Mouse (Mus musculus): ENCODE results near the gene Dlec1. TPM values are rescaled to one million over a fixed set of nuclear protein-coding genes. Genes with fewer than 3 reads are reported as not detected.

Gene Dlec1
- polyA plus RNA-seq, 1 experiment from 2014 or later: 0.55 TPM

- WGBS: 80% methylated on average over 18 of the region's 18 CpGs
- Histone ChIP-seq H3K4me3 (ENCODE audit: control insufficient read depth in 1 of 2, insufficient read depth in 1 of 2, low read depth in 1 of 2, low read length in 2 of 2) (no peak overlapping the region), H3K9ac (ENCODE audit: low read length) (no peak overlapping the region), H3K4me2 (ENCODE audit: low read length) (no peak overlapping the region), H3K27ac (replicated peaks in 1 of 2; ENCODE audit: control insufficient read depth in 1 of 2, insufficient read depth in 1 of 2, low read depth in 2 of 2, low read length in 2 of 2) (no peak overlapping the region), H3K9me3 (ENCODE audit: control insufficient read depth, low read length) (no peaks in the 10 kb centered on the region), H3K27me3 (ENCODE audit: control insufficient read depth, insufficient read depth, low read length) (no peaks in the 10 kb centered on the region), H3K36me3 (ENCODE audit: control insufficient read depth, insufficient read depth, low read length) (no peaks in the 10 kb centered on the region), H3K4me1 (ENCODE audit: control insufficient read depth in 2 of 2, insufficient read depth in 2 of 2, low read length in 2 of 2) (no peaks in the 10 kb centered on the region)
- no peak for ATAC-seq (ENCODE audit: insufficient number of reproducible peaks, insufficient read depth, low FRiP score, low read depth)
Measured at GRCm38 (mm10) chr9:119122596-119123369, 20.5 kb downstream of the Dlec1 start.

GRCm38 (mm10) chr9:119128436-119129181 is 26.3 kb downstream of the Dlec1 start:
- Histone ChIP-seq H3K9me3 (ENCODE audit: control insufficient read depth, low read length) (no peaks in the 10 kb centered on the region), H3K4me2 (ENCODE audit: low read length) (no peak overlapping the region), H3K4me3 (ENCODE audit: control insufficient read depth in 1 of 2, insufficient read depth in 1 of 2, low read depth in 1 of 2, low read length in 2 of 2) (no peak overlapping the region), H3K4me1 (ENCODE audit: control insufficient read depth in 2 of 2, insufficient read depth in 2 of 2, low read length in 2 of 2) (no peaks in the 10 kb centered on the region), H3K36me3 (ENCODE audit: control insufficient read depth, insufficient read depth, low read length) (no peaks in the 10 kb centered on the region), H3K27ac (replicated peaks in 1 of 2; ENCODE audit: control insufficient read depth in 1 of 2, insufficient read depth in 1 of 2, low read depth in 2 of 2, low read length in 2 of 2) (no peak overlapping the region), H3K27me3 (ENCODE audit: control insufficient read depth, insufficient read depth, low read length) (no peaks in the 10 kb centered on the region), H3K9ac (ENCODE audit: low read length) (no peak overlapping the region)
- ATAC-seq (ENCODE audit: insufficient number of reproducible peaks, insufficient read depth, low FRiP score, low read depth): no peak
- WGBS: 75% methylated on average over 12 of the region's 12 CpGs

GRCm38 (mm10) chr9:119130692-119131091 is 28.4 kb downstream of the Dlec1 start:
- WGBS: 56% methylated on average over 5 of the region's 5 CpGs
- H3K9me3 ChIP-seq (ENCODE audit: control insufficient read depth, low read length): no peaks in the 10 kb centered on the region
- H3K27me3 ChIP-seq (ENCODE audit: control insufficient read depth, insufficient read depth, low read length): no peaks in the 10 kb centered on the region
- H3K36me3 ChIP-seq (ENCODE audit: control insufficient read depth, insufficient read depth, low read length): no peaks in the 10 kb centered on the region
- no peak overlapping the region for H3K4me2 ChIP-seq (ENCODE audit: low read length)
- H3K9ac ChIP-seq (ENCODE audit: low read length): no peak overlapping the region
- no peak overlapping the region for H3K27ac ChIP-seq (replicated peaks in 1 of 2; ENCODE audit: control insufficient read depth in 1 of 2, insufficient read depth in 1 of 2, low read depth in 2 of 2, low read length in 2 of 2)
- H3K4me3 ChIP-seq (ENCODE audit: control insufficient read depth in 1 of 2, insufficient read depth in 1 of 2, low read depth in 1 of 2, low read length in 2 of 2): no peak overlapping the region
- no peaks in the 10 kb centered on the region for H3K4me1 ChIP-seq (ENCODE audit: control insufficient read depth in 2 of 2, insufficient read depth in 2 of 2, low read length in 2 of 2)
- ATAC-seq (ENCODE audit: insufficient number of reproducible peaks, insufficient read depth, low FRiP score, low read depth): no peak

- no peak for ATAC-seq (ENCODE audit: insufficient number of reproducible peaks, insufficient read depth, low FRiP score, low read depth)
Measured at GRCm38 (mm10) chr9:119138836-119139235, 36.6 kb downstream of the Dlec1 start.

GRCm38 (mm10) chr9:119142066-119142465 is 39.8 kb downstream of the Dlec1 start:
- ATAC-seq (ENCODE audit: insufficient number of reproducible peaks, insufficient read depth, low FRiP score, low read depth): no peak
- H3K9me3 ChIP-seq (ENCODE audit: control insufficient read depth, low read length): no peaks in the 10 kb centered on the region
- no peaks in the 10 kb centered on the region for H3K27me3 ChIP-seq (ENCODE audit: control insufficient read depth, insufficient read depth, low read length)
- no peak overlapping the region for H3K9ac ChIP-seq (ENCODE audit: low read length)
- peaks cover 0 to 6% of the 10 kb centered on the region in 2 experiments; a peak in 1 of 4 replicates for H3K4me1 ChIP-seq (ENCODE audit: control insufficient read depth in 2 of 2, insufficient read depth in 2 of 2, low read length in 2 of 2)
- no peaks in the 10 kb centered on the region for H3K36me3 ChIP-seq (ENCODE audit: control insufficient read depth, insufficient read depth, low read length)
- no peak overlapping the region for H3K4me3 ChIP-seq (ENCODE audit: control insufficient read depth in 1 of 2, insufficient read depth in 1 of 2, low read depth in 1 of 2, low read length in 2 of 2)
- no peak overlapping the region for H3K4me2 ChIP-seq (ENCODE audit: low read length)
- 60% methylated on average over 5 of the region's 5 CpGs for WGBS
- no peak overlapping the region for H3K27ac ChIP-seq (replicated peaks in 1 of 2; ENCODE audit: control insufficient read depth in 1 of 2, insufficient read depth in 1 of 2, low read depth in 2 of 2, low read length in 2 of 2)

More at GRCm38 (mm10) chr9:119138836-119139235, 36.6 kb downstream of the Dlec1 start:
- Histone ChIP-seq H3K36me3 (ENCODE audit: control insufficient read depth, insufficient read depth, low read length) (no peaks in the 10 kb centered on the region), H3K9ac (ENCODE audit: low read length) (no peak overlapping the region), H3K4me1 (ENCODE audit: control insufficient read depth in 2 of 2, insufficient read depth in 2 of 2, low read length in 2 of 2) (peaks cover 0 to 6% of the 10 kb centered on the region in 2 experiments; a peak in 1 of 4 replicates), H3K9me3 (ENCODE audit: control insufficient read depth, low read length) (no peaks in the 10 kb centered on the region), H3K4me3 (ENCODE audit: control insufficient read depth in 1 of 2, insufficient read depth in 1 of 2, low read depth in 1 of 2, low read length in 2 of 2) (no peak overlapping the region), H3K27ac (replicated peaks in 1 of 2; ENCODE audit: control insufficient read depth in 1 of 2, insufficient read depth in 1 of 2, low read depth in 2 of 2, low read length in 2 of 2) (no peak overlapping the region), H3K27me3 (ENCODE audit: control insufficient read depth, insufficient read depth, low read length) (no peaks in the 10 kb centered on the region), H3K4me2 (ENCODE audit: low read length) (no peak overlapping the region)
- 94% methylated on average over 2 of the region's 2 CpGs for WGBS

GRCm38 (mm10) chr9:119143372-119143771 is 41.1 kb downstream of the Dlec1 start:
- no peak for ATAC-seq (ENCODE audit: insufficient number of reproducible peaks, insufficient read depth, low FRiP score, low read depth)
- Histone ChIP-seq H3K36me3 (ENCODE audit: control insufficient read depth, insufficient read depth, low read length) (no peaks in the 10 kb centered on the region), H3K27ac (replicated peaks in 1 of 2; ENCODE audit: control insufficient read depth in 1 of 2, insufficient read depth in 1 of 2, low read depth in 2 of 2, low read length in 2 of 2) (no peak overlapping the region)

GRCm38 (mm10) chr9:119144696-119145095 is 42.4 kb downstream of the Dlec1 start:
- no peak overlapping the region for H3K4me3 ChIP-seq (ENCODE audit: control insufficient read depth in 1 of 2, insufficient read depth in 1 of 2, low read depth in 1 of 2, low read length in 2 of 2)
- no peaks in the 10 kb centered on the region for H3K9me3 ChIP-seq (ENCODE audit: control insufficient read depth, low read length)
- H3K4me2 ChIP-seq (ENCODE audit: low read length): no peak overlapping the region
- no peaks in the 10 kb centered on the region for H3K27me3 ChIP-seq (ENCODE audit: control insufficient read depth, insufficient read depth, low read length)
- 0 out of 4 replicates have a peak, but pooled peaks cover 0 to 3% of the 10 kb centered on the region in 2 experiments for H3K4me1 ChIP-seq (ENCODE audit: control insufficient read depth in 2 of 2, insufficient read depth in 2 of 2, low read length in 2 of 2)
- H3K9ac ChIP-seq (ENCODE audit: low read length): no peak overlapping the region
- H3K36me3 ChIP-seq (ENCODE audit: control insufficient read depth, insufficient read depth, low read length): no peaks in the 10 kb centered on the region
- H3K27ac ChIP-seq (replicated peaks in 1 of 2; ENCODE audit: control insufficient read depth in 1 of 2, insufficient read depth in 1 of 2, low read depth in 2 of 2, low read length in 2 of 2): no peak overlapping the region
- 78% methylated on average over 8 of the region's 8 CpGs for WGBS
- ATAC-seq (ENCODE audit: insufficient number of reproducible peaks, insufficient read depth, low FRiP score, low read depth): no peak

More at GRCm38 (mm10) chr9:119143372-119143771, 41.1 kb downstream of the Dlec1 start:
- no peak overlapping the region for H3K9ac ChIP-seq (ENCODE audit: low read length)
- no peaks in the 10 kb centered on the region for H3K27me3 ChIP-seq (ENCODE audit: control insufficient read depth, insufficient read depth, low read length)
- H3K9me3 ChIP-seq (ENCODE audit: control insufficient read depth, low read length): no peaks in the 10 kb centered on the region
- WGBS: 72% methylated on average over 9 of the region's 9 CpGs
- H3K4me2 ChIP-seq (ENCODE audit: low read length): no peak overlapping the region
- no peak overlapping the region for H3K4me3 ChIP-seq (ENCODE audit: control insufficient read depth in 1 of 2, insufficient read depth in 1 of 2, low read depth in 1 of 2, low read length in 2 of 2)
- 0 out of 4 replicates have a peak, but pooled peaks cover 0 to 6% of the 10 kb centered on the region in 2 experiments for H3K4me1 ChIP-seq (ENCODE audit: control insufficient read depth in 2 of 2, insufficient read depth in 2 of 2, low read length in 2 of 2)
